Mouse (Mus musculus) lung, adult 18-20 months (tissue): Measurements from ENCODE around the gene Adtrp.
A peak's percentile ranks its signal among the peaks of the same experiment; 100 is the strongest.

Experiments used
- DNase-seq, 2 experiments: peaks; one replicate each; pipeline ENCODE4 v3.0.0; 2022; ENCODE audit warnings: mixed read lengths in 2 of 2

The Adtrp gene

DNA sequence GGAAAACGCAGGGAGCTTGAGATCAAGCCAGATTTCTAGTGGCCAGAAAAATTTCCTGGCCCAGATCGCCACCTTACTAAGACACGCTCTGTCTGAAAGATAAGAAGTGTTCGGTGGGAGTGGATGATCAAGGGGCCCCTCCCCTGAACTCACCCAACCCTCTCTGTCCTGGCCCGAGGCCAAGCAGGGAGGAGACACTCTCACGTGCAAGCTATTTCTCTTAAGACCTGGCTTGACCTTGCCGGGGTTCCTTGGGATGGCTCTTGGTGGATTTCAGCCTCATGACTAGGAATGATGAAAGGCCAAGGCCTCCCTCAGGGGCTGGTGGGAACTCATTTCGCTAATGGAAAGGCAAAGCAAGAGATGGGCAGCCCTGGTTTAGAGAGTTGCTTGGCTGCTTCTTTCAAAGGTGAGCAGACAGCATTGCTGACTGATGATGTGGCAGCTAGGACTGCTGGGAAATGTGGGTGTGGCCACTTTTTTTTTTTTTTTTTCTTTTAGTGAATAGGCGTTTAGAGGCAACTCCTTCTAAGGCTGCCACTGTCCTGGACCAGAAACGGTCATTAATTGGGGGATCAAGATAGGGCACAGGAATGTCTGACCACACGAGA lies at the start of gene Adtrp:
Gene Adtrp (minus strand): TSS at position 169 of the 611 bp plus-strand sequence.
- DNase-seq = peak; percentile 24 to 44

DNA sequence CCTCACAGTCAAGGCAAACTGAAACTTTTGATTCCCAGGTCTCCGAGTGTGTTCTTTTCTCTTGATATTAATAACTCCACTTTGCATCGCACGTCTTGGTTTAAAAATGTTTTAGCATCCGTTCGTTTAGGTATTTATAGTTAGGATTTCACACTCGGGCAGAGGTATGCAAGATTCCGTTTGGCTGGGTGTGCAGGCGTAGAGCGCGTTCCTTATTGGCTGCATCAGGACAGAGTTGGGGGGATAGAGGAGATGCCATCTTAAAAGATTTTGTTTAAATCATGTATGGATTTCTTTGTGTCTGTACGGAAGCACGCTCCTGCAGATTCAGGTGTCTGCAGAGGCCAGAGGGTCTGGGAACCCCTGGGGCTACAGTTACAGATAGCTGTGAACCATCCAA lies 44.5 kb upstream of the Adtrp start:
- DNase-seq = no peak

DNA sequence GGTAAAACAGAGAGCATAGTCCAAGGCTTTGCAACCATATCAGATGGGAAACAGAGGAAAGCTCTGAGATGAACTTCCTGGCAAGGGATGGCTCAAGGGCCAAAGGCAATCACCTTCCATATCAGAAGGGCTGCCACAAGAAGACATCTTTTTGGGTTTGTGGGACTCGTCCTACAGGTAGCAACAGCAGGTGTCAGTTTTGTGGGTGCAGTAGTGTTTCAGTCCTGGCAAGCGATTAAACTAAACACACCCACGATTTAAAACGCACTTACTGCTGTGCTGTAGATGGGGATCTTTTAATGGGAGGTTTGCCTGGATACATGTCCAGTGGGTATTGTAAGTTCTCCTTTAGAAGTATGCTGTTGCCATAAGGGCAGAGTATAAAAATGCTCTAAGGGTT lies 43.1 kb upstream of the Adtrp start:
- no peak for DNase-seq

DNA sequence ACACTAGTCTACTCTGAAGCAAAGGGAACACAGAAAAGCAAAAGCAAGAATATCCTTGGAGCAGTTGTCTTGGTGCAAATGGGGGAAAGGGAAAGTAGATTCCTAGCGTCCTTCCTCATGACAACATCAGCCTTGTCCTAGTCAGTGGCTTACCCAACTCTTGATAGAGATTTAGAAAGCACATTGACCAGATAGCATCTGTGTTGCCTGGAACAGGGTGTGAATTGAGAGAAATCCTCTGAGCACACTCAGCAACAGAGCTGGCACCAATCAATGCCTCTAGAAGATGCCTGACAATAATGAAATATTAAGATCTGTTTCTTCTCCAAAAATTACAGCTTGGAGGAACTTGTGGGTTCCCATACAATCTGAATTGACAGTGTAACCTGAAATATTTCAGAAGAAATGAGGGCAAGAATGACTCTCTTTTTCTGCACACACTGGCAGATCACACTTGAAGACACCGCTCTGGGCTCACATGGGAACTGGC lies 42.7 kb upstream of the Adtrp start:
- no peak for DNase-seq

DNA sequence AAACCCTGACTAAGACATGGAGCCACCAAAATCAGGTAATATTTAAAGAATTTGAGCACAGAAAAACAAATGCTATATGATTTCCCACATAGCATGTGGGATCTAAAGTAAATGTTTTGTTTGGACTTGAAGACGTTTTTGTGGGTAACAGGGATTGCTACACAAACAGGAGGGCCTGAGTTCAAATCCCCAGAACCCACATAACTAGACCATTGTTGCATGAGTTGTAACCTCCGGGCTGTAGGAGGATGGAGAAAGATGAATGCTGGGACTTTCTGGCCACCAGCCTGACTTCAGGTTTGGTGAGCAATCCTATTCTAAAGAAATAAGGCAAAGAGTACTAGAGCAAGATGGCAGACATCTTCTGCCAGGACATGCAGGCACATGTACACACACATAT lies 41.2 kb upstream of the Adtrp start:
- DNase-seq = no peak

DNA sequence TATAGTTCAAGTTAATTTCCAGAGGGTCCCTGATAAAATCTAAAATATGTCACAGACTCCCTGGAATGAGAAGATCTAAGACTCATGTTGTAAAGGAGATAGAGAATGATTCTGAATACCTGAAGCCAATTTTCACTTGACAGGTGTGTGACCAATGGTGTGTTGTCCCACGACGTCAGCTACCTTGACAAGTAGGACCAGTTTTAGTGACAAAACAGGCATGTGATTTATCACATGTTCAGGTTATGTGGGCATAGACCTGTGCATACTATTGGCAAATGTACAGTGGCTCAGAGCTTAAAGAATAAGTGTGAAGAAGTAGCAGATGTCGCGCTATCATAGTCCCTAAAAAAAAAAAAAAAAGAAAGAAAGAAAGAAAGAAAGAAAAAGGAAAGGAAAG lies 38.6 kb upstream of the Adtrp start:
- DNase-seq = no peak

DNA sequence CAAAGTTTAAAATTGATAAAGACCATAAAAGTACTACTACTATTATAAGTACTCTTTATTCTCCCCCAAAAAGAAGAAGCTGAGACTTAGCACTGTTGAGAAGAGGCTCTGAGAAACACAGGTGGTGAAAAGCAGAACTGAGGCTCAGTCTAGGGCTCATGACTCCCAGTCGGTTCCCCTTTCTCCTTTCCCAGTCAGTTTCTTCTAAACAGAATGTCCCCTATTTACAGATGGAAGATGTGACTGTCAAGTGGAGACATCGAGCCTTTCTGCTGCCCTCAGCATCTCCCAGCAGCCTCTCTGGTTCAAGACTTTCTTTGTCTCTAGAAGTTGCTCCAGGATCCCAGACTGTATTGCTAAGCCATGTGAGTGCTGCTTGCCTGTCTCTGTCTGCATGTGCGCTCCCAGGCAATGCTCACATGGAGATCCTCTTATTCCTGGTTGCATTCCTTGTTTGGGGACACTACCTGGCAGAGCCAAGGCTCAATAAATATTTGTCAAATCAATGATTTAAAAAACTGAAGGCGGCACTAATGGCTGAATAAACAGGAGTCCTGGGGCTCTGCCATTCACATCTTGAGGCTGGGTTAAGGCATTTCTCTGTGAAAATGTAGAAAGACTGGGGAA lies 36.3 kb upstream of the Adtrp start:
- peak in 1 of 2 experiments; percentile 6 for DNase-seq

DNA sequence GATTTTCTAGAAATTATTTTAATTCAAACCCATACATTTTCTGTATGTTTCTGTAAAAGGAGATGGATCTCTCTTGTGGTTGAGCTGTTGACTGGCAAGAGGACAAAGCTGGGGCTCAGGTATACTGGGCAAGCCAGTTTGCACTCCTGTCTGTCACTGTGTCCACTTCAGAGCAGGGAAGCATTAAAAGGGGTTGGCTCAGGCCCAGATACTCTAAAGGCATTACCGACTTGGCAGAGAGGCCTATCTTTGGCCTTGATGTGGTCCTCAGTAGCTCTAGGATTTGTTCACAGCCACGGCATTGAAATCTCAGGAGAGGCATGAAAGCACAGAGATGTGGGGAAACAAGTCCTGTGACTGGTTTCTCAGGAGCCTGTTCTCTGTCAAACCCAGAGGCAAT lies 33.7 kb upstream of the Adtrp start:
- peak; percentile 22 to 59 for DNase-seq

DNA sequence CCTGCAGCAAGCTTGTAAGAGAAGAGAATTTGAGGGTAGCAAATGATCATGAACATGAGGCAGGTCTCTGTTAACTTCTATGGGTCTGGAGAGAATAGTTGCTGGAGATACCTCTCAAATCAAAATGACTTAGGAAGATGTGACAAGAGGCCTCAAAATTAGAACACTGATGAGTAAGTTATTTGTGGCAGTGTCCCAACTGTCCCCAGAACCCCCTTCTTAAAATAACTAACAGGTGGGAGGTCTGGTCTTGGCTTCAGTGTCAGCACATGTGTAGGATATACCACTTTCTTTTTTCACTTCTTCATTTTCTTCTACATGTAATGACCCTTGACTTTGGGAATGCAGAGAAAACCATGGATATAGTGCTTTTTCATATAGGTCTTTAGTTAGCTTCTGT lies 33.0 kb upstream of the Adtrp start:
- DNase-seq = no peak

DNA sequence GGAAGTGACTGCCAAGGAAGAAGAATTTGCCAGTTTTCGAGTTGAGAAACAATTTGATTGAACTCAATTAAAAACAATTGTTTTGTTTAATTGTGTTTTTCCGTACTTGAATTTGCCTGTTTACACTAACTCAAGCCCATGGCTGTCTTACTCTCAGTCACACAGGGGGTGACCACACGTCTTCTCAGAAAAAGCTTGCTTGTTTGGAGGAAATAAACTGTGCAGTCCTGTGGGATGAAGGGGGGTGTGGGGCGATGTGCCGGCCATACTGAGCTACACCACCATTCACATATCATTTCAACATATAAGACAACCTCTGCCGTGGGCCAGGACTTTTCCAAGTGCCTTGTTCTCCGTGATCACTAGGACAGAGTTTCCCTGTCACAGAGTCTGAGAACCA lies 25.2 kb upstream of the Adtrp start:
- DNase-seq = no peak

DNA sequence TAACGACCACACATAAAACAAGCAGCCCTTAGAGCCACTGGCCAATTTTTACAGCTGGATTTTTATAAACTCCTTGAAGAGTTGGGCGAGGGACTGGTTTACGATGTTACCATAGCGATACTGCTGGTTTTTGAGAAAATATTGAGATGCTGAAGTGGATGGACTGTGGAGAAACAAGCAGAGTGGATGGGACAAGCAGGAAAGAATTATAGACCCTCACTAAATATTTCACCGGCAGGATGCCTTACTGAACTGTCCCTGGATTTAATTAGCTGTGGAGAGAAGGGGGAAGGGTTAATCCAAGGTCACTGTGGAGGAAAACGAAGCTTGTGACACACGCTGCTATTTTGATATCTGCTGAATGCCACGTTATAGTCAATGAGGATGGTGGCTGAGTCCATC lies 24.7 kb upstream of the Adtrp start:
- DNase-seq = no peak

DNA sequence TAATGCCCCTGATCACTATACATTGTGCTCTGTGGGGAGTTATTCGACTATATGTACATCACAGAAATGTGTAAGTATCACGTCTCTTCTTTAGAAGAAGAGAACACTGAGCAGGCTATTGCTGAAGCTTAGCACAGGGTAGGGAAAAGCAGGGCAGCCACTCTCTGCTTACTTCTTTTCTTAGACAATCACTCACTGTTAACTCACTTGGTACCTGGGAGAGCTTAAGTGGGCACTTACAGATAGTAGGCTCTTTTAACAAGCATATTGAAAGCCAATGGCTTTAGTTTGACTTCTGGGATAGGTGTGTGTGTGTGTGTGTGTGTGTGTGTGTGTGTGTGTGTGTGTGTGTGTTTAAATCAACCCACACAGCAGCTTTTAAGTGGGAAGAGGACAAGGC lies 20.0 kb upstream of the Adtrp start:
- DNase-seq = no peak

DNA sequence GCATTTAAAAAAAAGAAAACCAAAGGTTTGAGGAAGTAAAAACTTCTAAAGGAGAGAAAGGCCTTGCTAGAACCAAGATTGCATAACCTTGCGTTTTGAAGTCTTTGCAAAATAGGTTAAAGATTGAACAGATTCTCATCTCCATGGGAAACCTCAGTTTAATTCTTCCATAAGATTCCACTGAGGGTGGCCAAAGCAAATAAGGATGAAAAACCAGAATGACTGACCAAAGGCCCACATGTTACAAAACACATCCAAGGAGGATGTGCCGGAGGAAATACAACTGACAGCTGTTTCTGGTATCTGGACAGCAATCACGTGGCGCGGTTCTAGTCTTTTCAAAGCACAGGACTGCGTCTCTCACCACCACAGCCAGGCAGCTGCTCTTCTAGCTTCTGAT lies 18.1 kb upstream of the Adtrp start:
- peak; percentile 11 to 27 for DNase-seq

DNA sequence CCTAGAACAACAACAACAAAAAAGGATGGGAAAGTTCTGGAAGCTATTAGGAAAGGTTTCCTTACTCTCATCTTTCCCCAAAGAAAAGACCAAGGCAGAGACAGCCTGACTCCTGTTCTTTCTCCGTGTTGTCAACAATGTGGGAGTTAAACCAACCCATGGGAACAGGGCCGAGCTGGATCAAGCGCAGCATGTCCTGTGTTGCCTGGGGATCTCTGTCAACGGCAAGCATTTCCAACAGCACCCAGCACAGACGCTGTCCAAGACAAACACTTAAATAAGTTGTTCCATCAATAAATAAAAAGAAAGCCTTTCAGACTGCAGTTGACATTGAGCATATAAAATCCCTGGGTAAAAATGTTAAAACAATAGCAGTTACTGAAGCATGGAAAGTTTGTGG lies 17.6 kb upstream of the Adtrp start:
- peak; percentile 12 to 36 for DNase-seq

DNA sequence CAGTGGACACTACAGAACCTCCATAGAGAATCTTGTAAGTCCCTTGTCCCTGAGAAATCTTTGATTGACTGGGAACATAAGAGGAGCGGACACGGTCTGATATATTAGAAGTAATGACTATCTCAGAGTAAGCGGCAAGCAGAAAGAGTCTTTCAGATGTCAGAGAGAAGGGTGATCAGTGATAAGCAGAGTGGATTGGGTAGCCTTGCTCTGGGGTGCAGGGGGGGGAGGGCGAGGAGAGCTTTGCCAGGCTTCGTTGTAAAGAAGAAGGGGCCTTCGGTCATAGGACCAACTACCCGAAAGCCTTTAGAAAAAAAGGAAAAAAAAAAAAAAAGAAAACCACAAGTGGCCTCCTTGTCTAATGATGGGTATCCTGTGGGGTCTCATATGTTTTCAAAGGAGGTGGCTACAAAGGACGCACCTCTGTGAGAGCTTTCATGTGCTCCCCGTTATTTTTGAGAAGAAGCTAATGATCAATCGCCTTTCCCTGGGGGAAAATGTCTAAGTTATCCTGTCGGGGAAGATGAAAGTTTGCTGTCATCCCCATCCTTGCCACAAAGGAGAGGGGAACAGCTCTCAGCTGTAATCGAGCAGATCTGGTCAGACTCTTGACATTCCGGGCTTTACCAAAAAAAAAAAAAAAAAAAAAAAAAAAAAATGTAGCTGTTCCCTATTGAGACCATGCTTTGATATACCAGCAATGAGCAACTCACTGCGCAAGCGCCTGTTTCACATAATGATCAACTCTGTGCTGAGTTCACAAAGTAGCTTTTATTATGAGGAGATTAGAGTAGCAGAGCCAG lies 13.3 kb upstream of the Adtrp start:
- no peak for DNase-seq

DNA sequence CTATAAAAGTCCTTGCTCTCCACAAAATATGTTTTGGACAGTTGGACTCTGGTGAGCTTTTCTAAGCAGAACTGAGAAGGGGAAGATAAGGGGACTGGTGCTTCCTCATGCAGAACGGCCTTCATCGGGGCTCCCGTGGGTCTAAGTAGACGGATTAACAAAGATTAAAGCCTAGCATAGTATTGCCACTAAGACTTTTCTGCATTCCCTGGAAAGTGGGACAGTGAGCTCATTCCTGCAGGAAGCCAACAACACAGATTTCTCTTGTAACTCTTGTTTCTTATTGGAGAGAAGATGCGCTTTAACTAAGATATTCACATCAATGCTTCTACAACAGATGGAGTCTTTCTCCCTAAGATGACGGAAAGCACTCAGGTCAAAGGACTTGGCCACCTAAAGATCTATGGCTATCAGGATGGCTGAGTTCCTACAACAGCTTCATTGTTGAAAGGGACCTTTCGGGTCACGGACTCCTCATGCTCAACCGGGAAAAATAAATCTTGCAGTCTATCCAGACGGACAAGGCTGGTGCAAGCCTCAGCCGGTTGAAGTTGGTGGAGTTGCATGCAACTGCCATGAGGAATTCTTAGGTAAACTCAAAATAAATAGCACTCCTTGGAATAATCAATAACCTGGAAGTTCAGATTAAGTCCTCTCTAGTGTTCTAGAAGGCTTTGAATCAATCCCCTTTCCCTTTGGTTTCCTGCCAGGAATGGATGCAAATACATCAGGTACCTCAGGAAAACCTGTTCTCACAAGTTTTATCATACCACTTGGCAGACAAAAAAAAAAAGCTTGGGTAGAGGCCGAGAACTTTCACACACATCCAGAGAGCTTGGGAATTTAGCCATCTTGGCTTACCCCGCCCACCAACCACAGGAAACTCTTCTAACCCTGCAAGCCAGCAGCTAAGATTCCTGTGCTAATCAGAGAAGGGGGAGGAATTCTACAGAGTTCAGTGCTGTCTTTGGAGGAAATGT lies 8.0 kb upstream of the Adtrp start:
- DNase-seq = peak; percentile 37 to 49

DNA sequence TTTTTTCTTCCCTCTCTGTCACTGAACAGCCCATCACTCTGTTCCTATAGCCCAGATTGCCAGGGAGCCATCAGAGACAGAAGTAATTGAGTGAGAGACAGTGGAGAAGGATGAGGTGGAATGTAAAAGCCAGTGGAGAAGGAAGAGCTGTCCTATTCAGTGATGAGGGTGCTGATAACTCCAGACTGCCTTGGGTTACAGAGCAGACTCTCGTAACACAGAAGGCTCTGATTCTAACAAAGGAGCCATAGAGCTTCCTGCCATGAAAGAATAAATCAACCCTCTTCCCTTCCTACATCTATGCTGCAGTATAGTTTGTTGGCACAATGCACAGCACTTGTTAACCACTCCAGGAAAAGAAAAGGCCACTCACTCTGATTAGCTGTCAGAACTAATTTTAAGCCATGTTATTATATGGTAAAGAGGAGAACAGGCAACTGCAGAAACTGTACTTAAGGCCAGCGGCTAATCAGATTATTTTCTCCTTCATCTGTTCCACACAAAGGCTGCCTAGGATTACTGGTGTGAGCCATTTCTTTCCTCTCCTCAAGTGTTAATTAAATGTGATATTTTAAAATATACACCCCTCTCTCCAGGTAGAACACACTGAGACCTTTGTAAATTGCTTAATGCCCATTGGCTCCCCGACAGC lies 3.4 kb upstream of the Adtrp start:
- DNase-seq = no peak

DNA sequence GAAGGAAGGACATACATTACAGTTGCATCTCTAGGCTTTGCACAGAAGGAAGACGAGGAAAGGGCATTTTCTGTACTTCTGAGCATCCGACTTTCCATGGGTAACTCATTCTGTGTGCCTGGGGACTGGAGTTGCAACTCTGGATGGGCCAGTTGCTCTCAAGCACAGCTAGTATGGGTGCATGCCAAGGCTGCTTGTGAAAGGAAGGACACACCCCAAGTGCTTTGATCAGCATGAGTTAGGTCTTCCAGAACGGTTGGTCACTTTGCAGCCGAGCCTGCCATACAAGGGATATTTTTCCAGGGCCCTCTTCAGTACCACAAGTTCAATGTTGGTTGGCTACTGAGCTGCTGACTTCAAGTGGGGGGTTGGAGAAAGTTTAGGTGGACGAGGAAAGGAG lies 968 bp downstream of the Adtrp start:
- peak; percentile 64 to 79 for DNase-seq

DNA sequence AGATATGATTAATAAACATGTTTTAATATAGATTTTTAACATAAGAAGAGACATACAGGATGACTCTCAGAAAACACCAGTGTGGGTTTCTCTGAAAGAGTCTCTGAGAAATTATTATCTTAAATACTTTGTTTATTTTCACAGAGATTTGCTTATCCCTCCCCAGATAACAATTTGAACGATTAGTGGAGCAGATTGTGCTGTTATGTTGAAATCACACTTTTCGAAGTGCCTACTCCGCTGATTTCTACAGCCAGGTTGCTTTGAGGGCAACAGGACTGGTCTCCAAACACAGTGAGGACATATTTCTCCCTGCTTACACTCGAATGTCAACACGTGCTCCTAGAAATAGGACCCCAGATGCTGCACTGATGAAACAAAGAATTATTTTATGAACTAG lies 2.5 kb downstream of the Adtrp start:
- DNase-seq = no peak

DNA sequence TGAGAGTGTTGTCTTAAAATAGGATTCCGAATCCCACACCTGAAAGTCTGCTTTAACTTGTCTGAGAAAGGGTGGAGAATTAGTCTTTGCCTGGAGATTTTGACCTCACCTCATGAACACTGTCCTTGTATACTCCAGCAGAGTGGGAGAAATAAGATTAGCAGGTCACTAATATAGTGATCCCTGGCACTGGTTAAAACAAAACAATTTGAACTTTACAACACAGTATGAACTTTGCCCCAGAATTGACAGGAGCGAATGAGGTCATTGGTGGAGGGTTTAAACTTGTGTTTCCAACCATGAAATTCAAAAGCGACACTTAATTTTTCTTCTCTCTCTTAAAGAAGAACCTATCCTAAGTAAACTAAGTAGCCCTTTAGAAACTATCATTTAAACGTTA lies 3.4 kb downstream of the Adtrp start:
- DNase-seq = no peak

DNA sequence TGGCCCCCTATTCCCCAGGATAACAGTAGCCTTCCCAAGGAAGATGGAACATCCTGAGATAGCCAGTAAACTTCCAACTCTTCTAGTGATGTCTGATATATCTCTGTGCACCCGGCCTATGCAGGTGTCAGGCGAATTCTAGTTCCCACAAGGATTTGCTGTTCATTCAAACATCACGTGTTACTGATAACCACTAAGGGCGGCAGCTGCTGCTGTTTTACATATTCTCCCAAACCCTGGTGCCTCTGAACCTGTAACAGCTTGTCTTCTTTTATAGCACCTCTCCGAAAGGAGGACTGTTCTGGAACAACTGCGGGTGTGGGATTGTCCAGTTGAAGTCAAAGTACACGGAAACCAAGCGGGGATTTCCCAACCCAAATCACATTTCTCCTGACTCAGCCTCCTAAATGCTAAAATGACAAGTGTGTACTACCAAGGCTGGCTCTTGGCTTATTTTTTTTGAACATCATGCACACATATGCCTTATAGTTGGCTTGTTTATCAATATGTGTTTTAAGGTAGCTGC lies 13.8 kb downstream of the Adtrp start:
- no peak for DNase-seq

DNA sequence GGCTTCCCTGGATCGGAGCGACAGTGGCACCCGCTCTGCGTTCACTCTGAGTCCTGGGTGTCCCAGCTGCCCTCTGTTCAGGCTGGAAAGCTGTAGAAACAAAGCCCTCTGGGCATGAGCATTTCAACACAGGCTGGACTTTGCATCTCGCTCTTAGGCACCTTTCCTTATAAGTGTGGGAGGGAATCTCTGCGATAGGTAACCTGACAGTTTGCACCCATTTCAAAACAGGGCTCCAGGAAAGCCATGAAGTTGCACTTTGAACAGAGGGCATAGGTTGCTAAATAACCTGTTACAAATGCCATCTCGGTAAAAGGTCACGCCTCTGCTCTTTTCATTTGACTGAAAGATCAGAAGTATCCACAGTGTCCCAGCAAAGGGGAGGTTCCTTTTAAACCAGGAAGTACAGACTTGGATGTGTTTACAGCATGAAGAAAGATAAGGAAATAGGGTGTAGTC lies 19.2 kb downstream of the Adtrp start:
- DNase-seq = peak; percentile 16 to 71
